Mouse (Mus musculus) brain, adult 2 months (tissue): Measurements from ENCODE around the gene Fchsd2.

ENCODE experiments used
- DNase-seq: peaks from one replicate; pipeline ENCODE4 v3.0.0; 2011; ENCODE audit warnings: low read depth, low spot score

Gene Fchsd2

GRCm38 (mm10) chr7:101286891-101287290, 194.2 kb downstream of the Fchsd2 start:
- no peak for DNase-seq

- DNase-seq = no peak
Measured at GRCm38 (mm10) chr7:101287820-101288219, 195.2 kb downstream of the Fchsd2 start.

GRCm38 (mm10) chr7:101288436-101288835, 195.8 kb downstream of the Fchsd2 start:
- DNase-seq = peak; percentile 74

GRCm38 (mm10) chr7:101290401-101290800, 197.7 kb downstream of the Fchsd2 start:
- no peak for DNase-seq

GRCm38 (mm10) chr7:101291211-101291610, 198.5 kb downstream of the Fchsd2 start:
- DNase-seq = no peak

- no peak for DNase-seq
Measured at GRCm38 (mm10) chr7:101291641-101292040, 199.0 kb downstream of the Fchsd2 start.

GRCm38 (mm10) chr7:101292086-101292485, 199.4 kb downstream of the Fchsd2 start:
- DNase-seq = no peak

- no peak for DNase-seq
Measured at GRCm38 (mm10) chr7:101292696-101293095, 200.0 kb downstream of the Fchsd2 start.

- no peak for DNase-seq
Measured at GRCm38 (mm10) chr7:101293138-101293537, 200.5 kb downstream of the Fchsd2 start.

- DNase-seq = no peak
Measured at GRCm38 (mm10) chr7:101293611-101294010, 200.9 kb downstream of the Fchsd2 start.

- DNase-seq = no peak
Measured at GRCm38 (mm10) chr7:101295438-101295837, 202.8 kb downstream of the Fchsd2 start.

GRCm38 (mm10) chr7:101296252-101297022, 203.8 kb downstream of the Fchsd2 start:
- peak; percentile 97 for DNase-seq

GRCm38 (mm10) chr7:101297023-101297405, 204.4 kb downstream of the Fchsd2 start:
- DNase-seq = peak; percentile 68

- no peak for DNase-seq
Measured at GRCm38 (mm10) chr7:101298375-101298774, 205.7 kb downstream of the Fchsd2 start.

GRCm38 (mm10) chr7:101301361-101301880, 208.8 kb downstream of the Fchsd2 start:
- peak; percentile 75 for DNase-seq

GRCm38 (mm10) chr7:101301881-101302456, 209.3 kb downstream of the Fchsd2 start, which contains the start of gene Atg16l2:
Atg16l2 (minus strand) TSS chr7:101302251.
- DNase-seq = peak; percentile 99

GRCm38 (mm10) chr7:101302691-101303090, 210.0 kb downstream of the Fchsd2 start:
- no peak for DNase-seq

- DNase-seq = no peak
Measured at GRCm38 (mm10) chr7:101306841-101307240, 214.2 kb downstream of the Fchsd2 start.

GRCm38 (mm10) chr7:101309985-101310326, 217.3 kb downstream of the Fchsd2 start:
- no peak for DNase-seq

- peak; percentile 99 for DNase-seq
Measured at GRCm38 (mm10) chr7:101310327-101311028, 217.8 kb downstream of the Fchsd2 start.

- DNase-seq = no peak
Measured at GRCm38 (mm10) chr7:101311061-101311460, 218.4 kb downstream of the Fchsd2 start.

GRCm38 (mm10) chr7:101313033-101313432, 220.4 kb downstream of the Fchsd2 start:
- DNase-seq = no peak
